Mouse (Mus musculus): ENCODE results near the gene Olfr301. TPM values are rescaled to one million over a fixed set of nuclear protein-coding genes. Genes with fewer than 3 reads are reported as not detected.

The Olfr301 gene
- total RNA-seq (2023): not detected

DNA sequence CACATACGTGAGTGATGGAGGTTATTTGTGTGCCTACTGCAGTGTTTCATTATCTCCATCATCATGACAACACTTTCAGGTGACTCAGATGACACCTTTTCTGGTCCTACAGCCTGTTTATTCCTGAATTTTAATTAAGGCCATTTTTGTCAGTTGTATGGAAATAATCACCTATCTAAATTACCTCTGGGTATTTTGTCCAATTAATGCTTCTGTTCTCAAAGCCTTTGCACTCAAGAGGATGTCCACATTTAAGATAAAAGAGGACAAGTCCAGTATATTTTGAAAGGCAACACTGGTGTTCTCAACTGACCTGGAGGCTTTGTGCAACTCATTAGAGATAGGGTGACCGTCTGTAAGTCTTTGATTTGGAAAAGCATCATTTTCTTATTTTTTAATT, at the start of gene Olfr301:
Gene Olfr301 (plus strand): TSS at position 301 of the 400 bp plus-strand sequence.

DNA sequence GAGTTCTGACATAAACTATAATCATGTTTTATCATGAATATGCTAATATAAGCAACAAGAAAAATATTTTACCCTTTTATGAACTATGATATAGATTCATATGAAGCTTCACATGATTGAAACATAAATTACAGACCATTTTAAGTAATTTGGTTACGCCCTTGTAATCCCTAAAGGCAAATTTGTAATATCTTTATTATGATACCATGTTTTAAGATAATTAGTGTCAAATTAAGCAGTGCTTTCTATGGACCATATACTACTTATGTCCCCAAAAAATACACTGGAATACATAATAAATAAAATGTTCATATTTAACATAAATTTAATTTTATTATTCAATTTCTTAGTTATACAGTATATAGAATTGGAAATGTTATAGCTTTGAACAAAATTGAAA, 36.8 kb upstream of the Olfr301 start, which contains the start of gene Olfr305:
Gene Olfr305 (minus strand): TSS at position 101 of the 400 bp plus-strand sequence.

DNA sequence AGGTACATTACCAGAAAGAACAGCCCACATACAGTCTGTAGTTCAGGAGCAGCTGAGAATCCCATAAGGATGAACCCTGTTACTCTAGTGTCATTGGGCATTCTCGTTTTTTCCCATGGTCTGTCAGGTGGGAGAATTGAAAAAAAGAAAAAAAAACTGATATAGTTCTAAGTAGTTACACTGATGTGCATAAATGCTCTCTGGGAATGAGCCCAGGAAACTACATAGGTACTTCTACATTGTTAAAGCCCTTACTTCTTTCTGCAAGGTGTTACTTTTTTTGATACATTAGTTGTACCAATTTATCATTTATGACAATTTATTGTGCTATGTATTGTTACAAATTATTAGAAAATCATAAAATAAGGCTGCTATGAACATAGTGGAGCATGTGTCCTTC, 17.1 kb upstream of the Olfr301 start, which contains the start of gene Olfr304:
Gene Olfr304 (minus strand): TSS at position 101 of the 400 bp plus-strand sequence.

DNA sequence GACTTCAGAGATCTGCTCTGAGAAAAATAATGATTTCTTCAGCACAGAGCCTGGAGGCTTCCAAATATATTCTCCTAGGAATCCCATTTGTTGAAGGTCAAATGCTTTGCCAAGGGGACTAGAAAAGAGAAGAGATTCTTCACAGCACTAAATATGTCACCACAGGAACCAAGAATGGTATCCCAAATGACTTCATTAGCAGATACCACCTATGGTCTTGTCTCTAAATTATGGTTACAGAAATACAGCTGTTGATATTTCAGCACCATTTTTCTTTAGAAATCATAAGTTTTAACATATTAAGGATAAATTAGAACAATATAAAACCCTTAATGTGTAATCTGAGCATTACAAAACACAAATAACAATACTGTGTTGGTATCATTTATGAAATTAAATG, 6.0 kb upstream of the Olfr301 start, which contains the start of gene Olfr303:
Gene Olfr303 (minus strand): TSS at position 101 of the 400 bp plus-strand sequence.

DNA sequence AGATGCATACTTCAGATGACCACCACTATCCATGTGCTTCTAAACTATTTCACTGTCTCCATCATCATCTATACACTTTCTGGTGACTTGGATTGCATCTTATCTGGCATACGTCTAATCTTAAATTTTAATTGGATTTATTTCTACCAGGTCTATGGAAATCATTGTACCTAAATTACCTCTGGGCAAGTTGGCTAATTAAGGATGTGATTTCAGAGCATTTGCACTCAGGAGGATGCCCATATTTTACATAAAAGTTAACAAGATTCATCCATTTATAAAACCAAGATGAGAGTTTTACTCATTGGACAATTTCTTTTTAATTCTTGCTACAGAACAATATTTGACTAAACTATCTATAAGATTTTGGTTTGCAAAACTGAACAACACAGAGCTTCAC, 56.0 kb downstream of the Olfr301 start, which contains the start of gene Olfr299:
Gene Olfr299 (plus strand): TSS at position 301 of the 400 bp plus-strand sequence.

Other genes starting within 250 kb of the Olfr301 start
- not detected for gene Vmn2r75, start 232.1 kb upstream of the Olfr301 start, total RNA-seq (2023)
- gene Vmn2r76, start 157.5 kb upstream of the Olfr301 start, total RNA-seq (2023): not detected
- not detected for gene Olfr310, start 126.7 kb upstream of the Olfr301 start, total RNA-seq (2023)
- gene Olfr309, start 90.1 kb upstream of the Olfr301 start, total RNA-seq (2023): not detected
- not detected for gene Olfr308, start 78.2 kb upstream of the Olfr301 start, total RNA-seq (2023)
- gene Olfr307, start 66.3 kb upstream of the Olfr301 start, total RNA-seq (2023): not detected
- not detected for gene Olfr305, start 36.9 kb upstream of the Olfr301 start, total RNA-seq (2023)
- not detected for gene Olfr304, start 17.2 kb upstream of the Olfr301 start, total RNA-seq (2023)
- not detected for gene Olfr303, start 6.1 kb upstream of the Olfr301 start, total RNA-seq (2023)
- gene Olfr299, start 56.1 kb downstream of the Olfr301 start, total RNA-seq (2023): not detected
- not detected for gene Olfr298, start 88.6 kb downstream of the Olfr301 start, total RNA-seq (2023)
- gene Olfr297, start 116.1 kb downstream of the Olfr301 start, total RNA-seq (2023): not detected
- gene Olfr295, start 180.0 kb downstream of the Olfr301 start, total RNA-seq (2023): not detected
- not detected for gene Olfr294, start 212.8 kb downstream of the Olfr301 start, total RNA-seq (2023)
- gene Olfr293, start 245.2 kb downstream of the Olfr301 start, total RNA-seq (2023): not detected